Mouse (Mus musculus) myocyte (in vitro differentiated cells): ENCODE results near the gene Pax9.

Source experiments
- POLR2A ChIP-seq: IDR thresholded peaks from one replicate; pipeline ENCODE4 v1.6.1; 2011; ENCODE audit warnings: low read depth, mild to moderate bottlenecking, control low read depth, moderate library complexity; ENCODE audit not compliant: insufficient read length
- POLR2AphosphoS2 ChIP-seq: IDR thresholded peaks from one replicate; pipeline ENCODE4 v1.6.1; 2011; ENCODE audit warnings: low read depth, control low read depth; ENCODE audit not compliant: insufficient read length
- REST ChIP-seq: IDR thresholded peaks from one replicate; pipeline ENCODE4 v1.6.1; 2011; ENCODE audit warnings: mild to moderate bottlenecking, control low read depth, moderate library complexity; ENCODE audit not compliant: insufficient read depth, insufficient read length
- TCF12 ChIP-seq: IDR thresholded peaks from one replicate; pipeline ENCODE4 v1.6.1; 2011; ENCODE audit warnings: mild to moderate bottlenecking, control low read depth; ENCODE audit not compliant: poor library complexity, insufficient read depth, severe bottlenecking

DNA sequence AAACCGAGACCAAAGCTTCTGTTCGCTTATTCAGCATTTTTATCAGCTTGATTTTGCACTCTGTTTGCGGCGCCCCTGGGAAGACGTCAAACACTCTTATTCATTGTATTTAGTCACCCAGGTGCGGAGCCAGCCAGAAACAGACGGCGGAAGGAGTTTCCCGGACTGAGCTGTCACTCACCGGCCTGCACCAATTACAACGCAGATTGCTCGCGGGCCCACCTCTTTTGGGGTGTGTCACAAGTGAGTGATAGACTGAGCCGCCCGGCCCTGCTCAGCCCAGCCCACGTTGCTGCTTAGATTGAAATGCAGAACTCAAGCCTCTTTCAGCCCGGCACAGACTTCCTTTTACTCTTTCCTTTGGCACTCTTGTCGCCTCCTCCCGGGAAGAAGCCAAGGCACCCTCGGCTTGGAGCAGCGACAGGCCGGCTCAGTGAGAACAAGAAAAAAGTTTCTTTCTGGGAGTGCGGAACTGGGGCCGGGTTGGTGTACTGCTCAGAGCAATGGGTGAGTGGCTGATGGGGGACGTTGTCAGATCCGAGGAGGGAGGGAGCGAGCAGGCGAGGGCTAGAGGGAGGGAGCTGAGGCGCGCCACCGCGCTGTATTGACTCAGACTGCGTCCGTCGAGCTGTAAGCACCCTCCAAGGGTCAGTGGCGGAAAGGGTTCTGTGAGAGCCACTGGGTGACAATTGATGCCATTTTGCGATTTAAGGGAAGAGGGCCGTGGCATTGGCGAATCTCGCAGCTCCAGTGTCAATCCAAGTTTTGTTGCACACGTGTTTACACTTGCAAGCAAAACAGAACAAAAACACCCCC is 4.0 kb downstream of the Pax9 start:
- TF ChIP-seq POLR2AphosphoS2 (no peak), REST (no peak), POLR2A (no peak), TCF12 (no peak)
